Mouse (Mus musculus): ENCODE data around the gene Eif4g3.

DNA sequence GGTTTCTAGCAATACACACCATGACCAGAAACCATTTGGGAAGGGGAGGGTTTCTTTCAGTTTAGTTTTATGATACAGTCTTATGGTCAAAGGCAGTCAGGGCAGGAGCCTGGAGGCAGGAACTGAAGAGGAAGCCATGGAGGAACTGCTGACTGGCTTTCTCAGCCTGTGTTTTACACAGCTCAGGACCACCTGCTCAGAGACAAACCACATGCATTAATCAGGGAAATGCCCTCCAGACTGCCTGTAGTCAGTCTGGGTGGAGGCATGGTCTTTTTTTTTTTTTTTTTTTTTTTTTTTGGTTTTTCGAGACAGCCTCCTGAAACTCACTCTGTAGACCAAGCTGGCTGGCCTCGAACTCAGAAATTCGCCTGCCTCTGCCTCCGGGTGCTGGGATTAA, 179.9 kb downstream of the Eif4g3 start:
- TF ChIP-seq CTCF (IDR thresholded peaks at IDR 0.05; ENCODE audit: borderline replicate concordance, control insufficient read depth, extremely low read depth, insufficient read depth, low read length, poor library complexity) (no peak), POLR2A (IDR thresholded peaks at IDR 0.05; ENCODE audit: control insufficient read depth, extremely low read depth, insufficient read depth, low read length, poor library complexity) (no peak)

All from thymus, adult 2 months (tissue).